Comparison of ENCODE assay signal across 8 mouse cellular contexts in genomic region chrX:152171041-152172026, GRCm38 (mm10). TPM values are rescaled to one million over a fixed set of nuclear protein-coding genes. Genes with fewer than 3 reads are reported as not detected.
DNase-seq lines count a peak whose midpoint lies in the region; ATAC-seq lines count a peak whose summit lies in the region.

No protein-coding gene starts in this region.

- H3K27me3 ChIP-seq in limb, embryonic 11.5 days (ENCODE audit: control insufficient read depth, insufficient read depth, low read length) = peaks cover 22% of the 10 kb centered on the region; the same call in 1 of the 2 replicates
- peaks cover 98% of the 10 kb centered on the region for H3K27me3 ChIP-seq in limb, embryonic 10.5 days (ENCODE audit: low read depth, poor library complexity, severe bottlenecking)
- peaks cover 20% of the 10 kb centered on the region for H3K27me3 ChIP-seq in hindbrain, embryonic 16.5 days (replicated peaks; ENCODE audit: control insufficient read depth, insufficient read depth, low read length)
- peaks cover 87% of the 10 kb centered on the region for H3K27me3 ChIP-seq in midbrain, embryonic 12.5 days

- no peaks in the 10 kb centered on the region for H3K36me3 ChIP-seq in limb, embryonic 11.5 days (ENCODE audit: control insufficient read depth, insufficient read depth, low read length)
- no peaks in the 10 kb centered on the region for H3K36me3 ChIP-seq in limb, embryonic 10.5 days
- H3K36me3 ChIP-seq in hindbrain, embryonic 16.5 days (ENCODE audit: control insufficient read depth, insufficient read depth, low read length) = no peaks in the 10 kb centered on the region
- H3K36me3 ChIP-seq in midbrain, embryonic 12.5 days = no peaks in the 10 kb centered on the region

- H3K4me3 ChIP-seq in limb, embryonic 11.5 days (ENCODE audit: low read depth, low read length) = no peak overlapping the region
- H3K4me3 ChIP-seq in limb, embryonic 10.5 days = no peak overlapping the region
- H3K4me3 ChIP-seq in hindbrain, embryonic 16.5 days (ENCODE audit: low read length) = no peak overlapping the region
- no peak overlapping the region for H3K4me3 ChIP-seq in midbrain, embryonic 12.5 days

- no peak overlapping the region for H3K4me2 ChIP-seq in limb, embryonic 11.5 days (ENCODE audit: low read depth, severe bottlenecking)
- H3K4me2 ChIP-seq in hindbrain, embryonic 16.5 days (ENCODE audit: low read length) = no peak overlapping the region
- no peak overlapping the region for H3K4me2 ChIP-seq in midbrain, embryonic 12.5 days (replicated peaks)

- H3K27ac ChIP-seq in limb, embryonic 11.5 days (replicated peaks; ENCODE audit: low read depth, low read length) = no peak overlapping the region
- H3K27ac ChIP-seq in limb, embryonic 10.5 days = no peak overlapping the region
- no peak overlapping the region for H3K27ac ChIP-seq in hindbrain, embryonic 16.5 days (ENCODE audit: low read depth, low read length)
- H3K27ac ChIP-seq in midbrain, embryonic 12.5 days (replicated peaks) = peak overlapping the region; percentile 54

- peak; percentile 22 for DNase-seq in limb, embryonic 11.5 days (ENCODE audit: low spot score)
- DNase-seq in limb, embryonic 10.5 days (ENCODE audit: low spot score) = no peak
- DNase-seq in cerebellum, adult 9-11 months = peak; percentile 49
- no peak for DNase-seq in spleen, postnatal 10 days (ENCODE audit: low spot score in 2 of 2)
- DNase-seq in gastrocnemius, adult 8-10 months (ENCODE audit: low spot score in 2 of 2) = no peak

- no peaks in the 10 kb centered on the region for H3K9me3 ChIP-seq in limb, embryonic 11.5 days (ENCODE audit: control insufficient read depth, low read length)
- no peaks in the 10 kb centered on the region for H3K9me3 ChIP-seq in limb, embryonic 10.5 days (replicated peaks)
- no peaks in the 10 kb centered on the region for H3K9me3 ChIP-seq in hindbrain, embryonic 16.5 days (ENCODE audit: control insufficient read depth, low read length)
- no peaks in the 10 kb centered on the region for H3K9me3 ChIP-seq in midbrain, embryonic 12.5 days

- 0 out of 2 replicates have a peak, but pooled peaks have one; percentile 26 for ATAC-seq in limb, embryonic 11.5 days (ENCODE audit: insufficient number of reproducible peaks, low FRiP score, low TSS enrichment, low read depth)
- ATAC-seq in granulocyte monocyte progenitor cell, adult 5-6 weeks (replicated peaks; ENCODE audit: poor library complexity, severe bottlenecking) = peak; percentile 58
- ATAC-seq in hindbrain, embryonic 16.5 days = peak; percentile 76
- ATAC-seq in midbrain, embryonic 12.5 days (ENCODE audit: low FRiP score, low read depth) = peak; percentile 92

- H3K4me1 ChIP-seq in limb, embryonic 11.5 days (ENCODE audit: control insufficient read depth, insufficient read depth, low read length) = no peaks in the 10 kb centered on the region
- peaks cover 22% of the 10 kb centered on the region for H3K4me1 ChIP-seq in limb, embryonic 10.5 days
- H3K4me1 ChIP-seq in hindbrain, embryonic 16.5 days (ENCODE audit: control insufficient read depth, insufficient read depth, low read depth, low read length) = peaks cover 2% of the 10 kb centered on the region
- H3K4me1 ChIP-seq in midbrain, embryonic 12.5 days = peaks cover 11% of the 10 kb centered on the region; the same call in 1 of the 2 replicates

- H3K9ac ChIP-seq in limb, embryonic 11.5 days (ENCODE audit: low read length) = no peak overlapping the region
- no peak overlapping the region for H3K9ac ChIP-seq in hindbrain, embryonic 16.5 days (ENCODE audit: low read depth, low read length)
- H3K9ac ChIP-seq in midbrain, embryonic 12.5 days (replicated peaks) = no peak overlapping the region

- WGBS in limb, embryonic 11.5 days = 68% methylated on average over 6 of the region's 6 CpGs
- 78% methylated on average over 6 of the region's 6 CpGs for WGBS in limb, embryonic 10.5 days
- 69% methylated on average over 6 of the region's 6 CpGs for WGBS in hindbrain, embryonic 16.5 days
- 69% methylated on average over 6 of the region's 6 CpGs for WGBS in midbrain, embryonic 12.5 days

RNA-seq across cellular contexts. Expression of gene Iqsec2, which starts 27.3 kb away (rescaled TPM):
- 1.1 and 1.5 TPM in 2 replicates for polyA plus RNA-seq in limb, embryonic 11.5 days (2014; fragmentation: Nextera tagmentation; extraction: Ambion mirVana)
- 0.49 and 1.2 TPM in 2 replicates for polyA plus RNA-seq in limb, embryonic 10.5 days (2016; fragmentation: Nextera tagmentation; extraction: Ambion mirVana)
- total RNA-seq in granulocyte monocyte progenitor cell, adult 5-6 weeks (2014; fragmentation: Nextera tagmentation) = 7.4 and 10.5 TPM in 2 replicates
- total RNA-seq in granulocyte monocyte progenitor cell, adult 5-6 weeks (2017) = 0.60 and 5.3 TPM in 2 replicates
- 6.8 and 8.6 TPM in 2 replicates for polyA plus RNA-seq in hindbrain, embryonic 16.5 days (2015; fragmentation: Nextera tagmentation; extraction: Ambion mirVana)
- 1.0 and 2.4 TPM in 2 replicates for polyA plus RNA-seq in midbrain, embryonic 12.5 days (2016; fragmentation: Nextera tagmentation; extraction: Ambion mirVana)
- total RNA-seq in gastrocnemius, adult 8-10 months (2022) = 10 to 100 TPM; 13.0 to 24.4 (median 16.3) TPM

Comparison
In these comparisons a context has a peak if more than half of its experiments do, and no peak if none do; other contexts are left out.
1. DNase-seq: peak in limb, embryonic 11.5 days (single experiment) and cerebellum, adult 9-11 months (single experiment); none in limb, embryonic 10.5 days (single experiment), spleen, postnatal 10 days (0 of 2) and gastrocnemius, adult 8-10 months (0 of 2).
2. ATAC-seq: peak in every context shown above with its lines; median percentile 92 in midbrain, embryonic 12.5 days; 76 in hindbrain, embryonic 16.5 days; 58 in granulocyte monocyte progenitor cell, adult 5-6 weeks; 26 in limb, embryonic 11.5 days.